Mouse (Mus musculus) adrenal gland, adult 18-20 months (tissue): ENCODE data around the gene Htr1d. TPM values are rescaled to one million over a fixed set of nuclear protein-coding genes. Genes with fewer than 3 reads are reported as not detected.

Source experiments
- total RNA-seq, 2 experiments: library from RNA; stranded (reverse); gene quantifications; 1 replicate in 1 of 2; 2 replicates in 1 of 2; pipeline ENCODE4 v1.2.3; 2021

Gene Htr1d
- total RNA-seq, 2 experiments from 2014 or later = 0.35 TPM; not detected in 1

Other genes with a start within 250 kb of the Htr1d start
- 1 to 10 TPM; 1.6 to 2.8 TPM for gene Asap3, start 217.2 kb upstream of the Htr1d start, total RNA-seq
- 1 to 10 TPM; 1.5 to 4.7 TPM for gene Tcea3, start 175.8 kb upstream of the Htr1d start, total RNA-seq
- 10 to 100 TPM; 15.5 to 17.2 TPM for gene Zfp46, start 138.8 kb upstream of the Htr1d start, total RNA-seq
- gene Hnrnpr, start 112.6 kb upstream of the Htr1d start, total RNA-seq = 10 to 100 TPM; 52.2 to 64.3 TPM
- gene 6030445D17Rik, start 38.7 kb downstream of the Htr1d start, total RNA-seq = under 1 TPM; 0.45 to 0.46 TPM
- 10 to 100 TPM; 32.0 to 41.5 TPM for gene Luzp1, start 46.2 kb downstream of the Htr1d start, total RNA-seq
- 10 to 100 TPM; 36.2 to 36.6 TPM for gene Kdm1a, start 179.2 kb downstream of the Htr1d start, total RNA-seq
- gene Tex46, start 186.9 kb downstream of the Htr1d start, total RNA-seq = not detected
- not detected for gene Lactbl1, start 199.1 kb downstream of the Htr1d start, total RNA-seq